Mouse (Mus musculus): ENCODE data around the gene Pirt. TPM values are rescaled to one million over a fixed set of nuclear protein-coding genes. Genes with fewer than 3 reads are reported as not detected.
A peak's percentile ranks its signal among the peaks of the same experiment; 100 is the strongest.

Pirt gene
- polyA plus RNA-seq, 1 experiment from 2014 or later = 0.11 TPM

GRCm38 (mm10) chr11:66934428-66935173 lies 22.8 kb downstream of the Pirt start:
- Histone ChIP-seq H3K4me2 (ENCODE audit: low read length) (no peak overlapping the region), H3K9me3 (replicated peaks; ENCODE audit: control insufficient read depth, low read length) (no peaks in the 10 kb centered on the region), H3K9ac (ENCODE audit: low read length) (no peak overlapping the region), H3K27ac (ENCODE audit: low read depth, low read length) (no peak overlapping the region), H3K27me3 (replicated peaks; ENCODE audit: control insufficient read depth, insufficient read depth, low read length) (no peaks in the 10 kb centered on the region), H3K36me3 (ENCODE audit: control insufficient read depth, insufficient read depth, low read length) (no peaks in the 10 kb centered on the region), H3K4me3 (ENCODE audit: low read depth, low read length) (no peak overlapping the region), H3K4me1 (ENCODE audit: control insufficient read depth, insufficient read depth, low read length) (0 out of 2 replicates have a peak, but pooled peaks cover 2% of the 10 kb centered on the region)
- ATAC-seq (no peak), DNase-seq (ENCODE audit: low spot score) (no peak)
- 85% methylated on average over 7 of the region's 7 CpGs for WGBS

GRCm38 (mm10) chr11:66942011-66942410 lies 30.2 kb downstream of the Pirt start:
- WGBS = 89% methylated on average over 5 of the region's 5 CpGs
- H3K4me3 ChIP-seq (ENCODE audit: low read depth, low read length) = no peak overlapping the region
- H3K27me3 ChIP-seq (replicated peaks; ENCODE audit: control insufficient read depth, insufficient read depth, low read length) = no peaks in the 10 kb centered on the region
- H3K4me2 ChIP-seq (ENCODE audit: low read length) = no peak overlapping the region
- H3K27ac ChIP-seq (ENCODE audit: low read depth, low read length) = no peak overlapping the region
- ATAC-seq (no peak), DNase-seq (ENCODE audit: low spot score) (no peak)
- H3K4me1 ChIP-seq (ENCODE audit: control insufficient read depth, insufficient read depth, low read length) = no peaks in the 10 kb centered on the region
- H3K36me3 ChIP-seq (ENCODE audit: control insufficient read depth, insufficient read depth, low read length) = no peaks in the 10 kb centered on the region
- no peaks in the 10 kb centered on the region for H3K9me3 ChIP-seq (replicated peaks; ENCODE audit: control insufficient read depth, low read length)
- H3K9ac ChIP-seq (ENCODE audit: low read length) = no peak overlapping the region

- 64% methylated on average over 2 of the region's 2 CpGs for WGBS
- Histone ChIP-seq H3K27me3 (replicated peaks; ENCODE audit: control insufficient read depth, insufficient read depth, low read length) (no peaks in the 10 kb centered on the region), H3K4me3 (ENCODE audit: low read depth, low read length) (no peak overlapping the region), H3K9me3 (replicated peaks; ENCODE audit: control insufficient read depth, low read length) (no peaks in the 10 kb centered on the region), H3K27ac (ENCODE audit: low read depth, low read length) (no peak overlapping the region), H3K4me1 (ENCODE audit: control insufficient read depth, insufficient read depth, low read length) (no peaks in the 10 kb centered on the region), H3K36me3 (ENCODE audit: control insufficient read depth, insufficient read depth, low read length) (no peaks in the 10 kb centered on the region), H3K9ac (ENCODE audit: low read length) (no peak overlapping the region), H3K4me2 (ENCODE audit: low read length) (no peak overlapping the region)
- no peak for ATAC-seq
- no peak for DNase-seq (ENCODE audit: low spot score)
Observed at GRCm38 (mm10) chr11:66945224-66945767, 33.5 kb downstream of the Pirt start.

GRCm38 (mm10) chr11:66946521-66946920 lies 34.7 kb downstream of the Pirt start:
- H3K36me3 ChIP-seq (ENCODE audit: control insufficient read depth, insufficient read depth, low read length) = no peaks in the 10 kb centered on the region
- WGBS = 73% methylated on average over 6 of the region's 6 CpGs
- ATAC-seq (no peak), DNase-seq (ENCODE audit: low spot score) (no peak)
- H3K9ac ChIP-seq (ENCODE audit: low read length) = no peak overlapping the region
- no peaks in the 10 kb centered on the region for H3K9me3 ChIP-seq (replicated peaks; ENCODE audit: control insufficient read depth, low read length)
- no peak overlapping the region for H3K4me2 ChIP-seq (ENCODE audit: low read length)
- no peak overlapping the region for H3K4me3 ChIP-seq (ENCODE audit: low read depth, low read length)
- H3K4me1 ChIP-seq (ENCODE audit: control insufficient read depth, insufficient read depth, low read length) = no peaks in the 10 kb centered on the region
- H3K27me3 ChIP-seq (replicated peaks; ENCODE audit: control insufficient read depth, insufficient read depth, low read length) = no peaks in the 10 kb centered on the region
- no peak overlapping the region for H3K27ac ChIP-seq (ENCODE audit: low read depth, low read length)

GRCm38 (mm10) chr11:66946922-66947321 lies 35.1 kb downstream of the Pirt start:
- WGBS = 84% methylated on average over 6 of the region's 6 CpGs
- DNase-seq (ENCODE audit: low spot score) (no peak), ATAC-seq (no peak)
- Histone ChIP-seq H3K9me3 (replicated peaks; ENCODE audit: control insufficient read depth, low read length) (no peaks in the 10 kb centered on the region), H3K9ac (ENCODE audit: low read length) (no peak overlapping the region), H3K36me3 (ENCODE audit: control insufficient read depth, insufficient read depth, low read length) (no peaks in the 10 kb centered on the region), H3K4me3 (ENCODE audit: low read depth, low read length) (no peak overlapping the region), H3K27me3 (replicated peaks; ENCODE audit: control insufficient read depth, insufficient read depth, low read length) (no peaks in the 10 kb centered on the region), H3K4me2 (ENCODE audit: low read length) (no peak overlapping the region), H3K27ac (ENCODE audit: low read depth, low read length) (no peak overlapping the region), H3K4me1 (ENCODE audit: control insufficient read depth, insufficient read depth, low read length) (no peaks in the 10 kb centered on the region)

GRCm38 (mm10) chr11:66956303-66956702 lies 44.5 kb downstream of the Pirt start, which contains the start of gene Tmem238l:
Gene Tmem238l (plus strand): TSS chr11:66956638.
- Histone ChIP-seq H3K36me3 (ENCODE audit: control insufficient read depth, insufficient read depth, low read length) (no peaks in the 10 kb centered on the region), H3K27me3 (replicated peaks; ENCODE audit: control insufficient read depth, insufficient read depth, low read length) (no peaks in the 10 kb centered on the region), H3K4me1 (ENCODE audit: control insufficient read depth, insufficient read depth, low read length) (no peaks in the 10 kb centered on the region), H3K9me3 (replicated peaks; ENCODE audit: control insufficient read depth, low read length) (no peaks in the 10 kb centered on the region), H3K9ac (ENCODE audit: low read length) (no peak within 1 kb of the TSS), H3K4me3 (ENCODE audit: low read depth, low read length) (no peak within 1 kb of the TSS), H3K27ac (ENCODE audit: low read depth, low read length) (no peak within 1 kb of the TSS), H3K4me2 (ENCODE audit: low read length) (no peak within 1 kb of the TSS)
- 71% methylated on average over 9 of the region's 9 CpGs for WGBS
- peak; percentile 0 for DNase-seq (ENCODE audit: low spot score)
- no peak for ATAC-seq

- H3K27me3 ChIP-seq (replicated peaks; ENCODE audit: control insufficient read depth, insufficient read depth, low read length) = no peaks in the 10 kb centered on the region
- ATAC-seq (no peak), DNase-seq (ENCODE audit: low spot score) (no peak)
- WGBS = 94% methylated on average over 1 of the region's 1 CpGs
- no peaks in the 10 kb centered on the region for H3K9me3 ChIP-seq (replicated peaks; ENCODE audit: control insufficient read depth, low read length)
- H3K4me2 ChIP-seq (ENCODE audit: low read length) = no peak overlapping the region
- H3K27ac ChIP-seq (ENCODE audit: low read depth, low read length) = no peak overlapping the region
- no peak overlapping the region for H3K9ac ChIP-seq (ENCODE audit: low read length)
- H3K4me1 ChIP-seq (ENCODE audit: control insufficient read depth, insufficient read depth, low read length) = no peaks in the 10 kb centered on the region
- no peaks in the 10 kb centered on the region for H3K36me3 ChIP-seq (ENCODE audit: control insufficient read depth, insufficient read depth, low read length)
- H3K4me3 ChIP-seq (ENCODE audit: low read depth, low read length) = no peak overlapping the region
Observed at GRCm38 (mm10) chr11:66960797-66961196, 49.0 kb downstream of the Pirt start.

- ATAC-seq (no peak), DNase-seq (ENCODE audit: low spot score) (no peak)
Observed at GRCm38 (mm10) chr11:66961447-66962176, 49.8 kb downstream of the Pirt start.

GRCm38 (mm10) chr11:66963462-66963861 lies 51.7 kb downstream of the Pirt start:
- DNase-seq (ENCODE audit: low spot score) = no peak
- ATAC-seq = no peak
- Histone ChIP-seq H3K9me3 (replicated peaks; ENCODE audit: control insufficient read depth, low read length) (no peaks in the 10 kb centered on the region), H3K36me3 (ENCODE audit: control insufficient read depth, insufficient read depth, low read length) (no peaks in the 10 kb centered on the region), H3K27ac (ENCODE audit: low read depth, low read length) (no peak overlapping the region), H3K4me1 (ENCODE audit: control insufficient read depth, insufficient read depth, low read length) (no peaks in the 10 kb centered on the region), H3K9ac (ENCODE audit: low read length) (no peak overlapping the region), H3K4me3 (ENCODE audit: low read depth, low read length) (no peak overlapping the region), H3K27me3 (replicated peaks; ENCODE audit: control insufficient read depth, insufficient read depth, low read length) (no peaks in the 10 kb centered on the region), H3K4me2 (ENCODE audit: low read length) (no peak overlapping the region)
- WGBS = 83% methylated on average over 1 of the region's 1 CpGs

More at GRCm38 (mm10) chr11:66961447-66962176, 49.8 kb downstream of the Pirt start:
- 89% methylated on average over 12 of the region's 12 CpGs for WGBS
- no peaks in the 10 kb centered on the region for H3K27me3 ChIP-seq (replicated peaks; ENCODE audit: control insufficient read depth, insufficient read depth, low read length)
- no peak overlapping the region for H3K9ac ChIP-seq (ENCODE audit: low read length)
- no peak overlapping the region for H3K27ac ChIP-seq (ENCODE audit: low read depth, low read length)
- H3K9me3 ChIP-seq (replicated peaks; ENCODE audit: control insufficient read depth, low read length) = no peaks in the 10 kb centered on the region
- H3K4me1 ChIP-seq (ENCODE audit: control insufficient read depth, insufficient read depth, low read length) = no peaks in the 10 kb centered on the region
- no peak overlapping the region for H3K4me2 ChIP-seq (ENCODE audit: low read length)
- H3K36me3 ChIP-seq (ENCODE audit: control insufficient read depth, insufficient read depth, low read length) = no peaks in the 10 kb centered on the region
- H3K4me3 ChIP-seq (ENCODE audit: low read depth, low read length) = no peak overlapping the region

Data from forebrain, embryonic 14.5 days (tissue).